Mouse (Mus musculus) embryonic fibroblast, embryonic 13.5 days (primary cell): Measurements from ENCODE around the gene Ccng2.

Experiments
- CTCF ChIP-seq: IDR thresholded peaks from 2 replicates; pipeline ENCODE4 v1.5.1; 2011; ENCODE audit warnings: mild to moderate bottlenecking, control low read depth, low read length, moderate library complexity, borderline replicate concordance; ENCODE audit not compliant: insufficient read depth
- POLR2A ChIP-seq: IDR thresholded peaks from 2 replicates; pipeline ENCODE4 v1.6.1; 2011; ENCODE audit warnings: low read depth, mild to moderate bottlenecking, control low read depth, low read length, moderate library complexity

DNA sequence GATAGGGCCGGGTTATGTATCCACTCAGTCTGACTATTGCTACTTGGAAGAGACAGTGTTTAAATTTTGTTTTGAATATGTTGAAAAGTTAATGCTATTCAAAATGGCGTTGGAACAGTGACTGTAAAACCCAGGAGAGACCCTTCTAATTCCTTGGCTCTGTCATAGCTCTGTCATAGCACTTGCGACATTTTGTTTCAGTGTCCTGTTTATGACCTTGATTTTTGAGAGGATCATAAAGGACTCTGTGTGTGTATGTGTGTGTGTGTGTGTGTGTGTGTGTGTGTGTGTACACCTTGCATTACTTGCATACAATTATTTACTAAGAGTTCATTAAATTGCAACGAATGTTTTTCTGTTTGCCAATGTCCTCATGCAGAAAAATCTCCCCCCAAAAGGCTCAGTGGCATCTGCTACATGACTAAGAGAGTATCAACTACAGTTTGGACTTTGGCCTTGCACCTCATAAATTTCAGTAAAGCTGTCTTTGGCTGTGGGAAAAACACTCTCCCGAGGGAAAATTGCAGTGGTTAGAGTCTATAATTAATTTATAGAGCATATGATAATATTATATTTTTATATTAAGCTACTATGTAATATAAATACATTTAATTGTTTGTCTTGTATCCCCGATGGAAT lies 17.0 kb upstream of the Ccng2 start:
- TF ChIP-seq CTCF (no peak), POLR2A (no peak)
